Mouse (Mus musculus): ENCODE results near the gene Loxl3. TPM values are rescaled to one million over a fixed set of nuclear protein-coding genes. Genes with fewer than 3 reads are reported as not detected.

The Loxl3 gene
- total RNA-seq (2022): 1 to 10 TPM; 2.5 to 4.7 (median 3.2) TPM

DNA sequence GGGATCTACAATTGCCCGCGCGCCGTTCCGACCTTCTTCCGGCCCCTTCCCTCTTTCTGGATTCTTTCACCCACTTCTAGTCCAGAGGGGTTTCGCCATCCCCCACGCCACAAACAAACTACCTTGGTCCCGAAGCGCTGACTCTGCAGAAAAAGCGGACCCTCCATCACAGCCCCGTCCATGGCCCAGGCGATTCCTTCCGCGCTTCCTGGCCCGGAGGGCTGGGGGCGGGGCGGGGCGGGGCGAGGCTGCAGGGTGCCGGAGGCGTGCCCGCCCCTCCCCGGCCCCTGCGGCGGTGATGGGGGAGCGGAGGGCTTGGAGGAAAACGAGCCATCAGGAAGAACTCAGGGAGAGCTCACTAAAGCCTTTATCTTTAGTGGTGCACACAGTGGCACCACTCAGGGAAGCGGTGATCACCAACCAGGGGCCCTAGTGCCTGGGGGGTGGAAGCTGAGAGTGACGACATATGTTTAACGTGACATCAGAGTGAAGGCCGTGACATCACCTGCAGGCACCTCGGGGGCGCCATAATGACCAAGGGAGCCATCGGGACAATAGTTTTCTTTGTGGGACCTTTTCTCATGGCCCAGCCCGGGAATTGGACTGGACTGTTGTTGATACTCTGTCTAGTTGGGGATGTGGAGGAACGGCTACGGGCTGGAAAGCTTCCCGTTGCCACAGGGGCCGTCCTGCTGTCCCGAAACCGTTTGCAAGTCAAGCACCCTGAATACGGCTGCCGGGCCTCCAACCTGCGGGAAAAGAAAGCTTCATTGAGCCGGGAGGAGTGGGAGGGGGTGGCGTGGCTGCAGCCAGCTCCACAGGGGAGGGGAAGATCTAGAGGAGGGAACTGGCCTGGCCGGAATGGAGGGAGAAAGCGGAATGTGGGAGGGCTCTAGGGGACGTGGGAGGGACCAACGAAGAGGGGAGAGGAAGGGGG is at the start of gene Loxl3, which contains the start of gene Dok1:
Loxl3 (plus strand) TSS at position 925 of the 937 bp plus-strand sequence.
Dok1 (minus strand) TSS at position 223 of the 937 bp plus-strand sequence.
- DNase-seq (ENCODE audit: low spot score in 2 of 2): no peak

DNA sequence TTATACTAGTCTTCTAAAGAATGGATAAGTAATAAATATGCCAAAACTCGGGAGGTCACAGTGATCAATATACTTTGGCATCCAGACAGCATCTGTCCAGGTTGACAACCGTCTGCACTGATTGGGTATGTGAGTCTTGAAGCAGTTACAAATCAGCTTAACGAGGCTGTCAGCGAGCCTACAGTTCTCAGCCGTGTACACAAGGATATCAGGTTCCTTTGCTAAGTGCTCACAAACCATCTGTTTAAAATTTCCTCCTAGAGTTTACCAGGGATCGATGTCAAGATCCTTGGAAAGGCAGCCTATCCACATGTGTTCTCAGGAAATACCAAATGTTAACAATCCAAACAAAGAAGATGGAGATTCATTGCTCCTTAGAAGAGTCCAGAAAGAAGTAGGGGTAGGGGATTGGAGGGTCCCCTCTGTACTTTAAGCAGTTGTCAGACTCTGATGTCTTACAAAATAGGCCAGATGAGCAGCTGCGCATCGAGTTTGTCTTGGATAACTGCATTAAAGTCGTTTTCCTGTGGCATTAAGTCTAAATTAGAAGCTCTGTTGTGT is 46.5 kb upstream of the Loxl3 start:
- DNase-seq (ENCODE audit: low spot score in 2 of 2): no peak

DNA sequence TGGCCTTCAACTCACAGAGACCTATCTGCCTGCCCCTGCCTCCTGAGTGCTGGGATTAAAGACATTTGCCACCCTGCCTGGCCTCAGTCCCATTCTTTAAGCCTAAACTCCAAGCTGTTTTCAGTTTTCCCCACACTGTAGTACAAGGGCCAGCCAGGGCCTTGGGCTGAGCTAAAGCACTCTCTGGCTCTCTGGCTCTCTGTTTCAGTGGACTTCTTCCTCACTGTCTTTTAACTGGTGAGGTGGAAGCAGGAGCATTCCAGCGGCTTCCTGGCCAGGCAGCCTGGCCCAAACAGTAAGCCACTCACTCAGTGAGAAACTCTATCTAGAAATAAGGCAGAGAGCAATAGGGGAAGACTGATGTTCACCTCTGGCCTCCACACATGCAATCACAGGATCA is 40.3 kb upstream of the Loxl3 start:
- no peak for DNase-seq (ENCODE audit: low spot score in 2 of 2)

GRCm38 (mm10) chr6:82994372-82994771 is 39.6 kb upstream of the Loxl3 start:
- no peak for DNase-seq (ENCODE audit: low spot score in 2 of 2)

DNA sequence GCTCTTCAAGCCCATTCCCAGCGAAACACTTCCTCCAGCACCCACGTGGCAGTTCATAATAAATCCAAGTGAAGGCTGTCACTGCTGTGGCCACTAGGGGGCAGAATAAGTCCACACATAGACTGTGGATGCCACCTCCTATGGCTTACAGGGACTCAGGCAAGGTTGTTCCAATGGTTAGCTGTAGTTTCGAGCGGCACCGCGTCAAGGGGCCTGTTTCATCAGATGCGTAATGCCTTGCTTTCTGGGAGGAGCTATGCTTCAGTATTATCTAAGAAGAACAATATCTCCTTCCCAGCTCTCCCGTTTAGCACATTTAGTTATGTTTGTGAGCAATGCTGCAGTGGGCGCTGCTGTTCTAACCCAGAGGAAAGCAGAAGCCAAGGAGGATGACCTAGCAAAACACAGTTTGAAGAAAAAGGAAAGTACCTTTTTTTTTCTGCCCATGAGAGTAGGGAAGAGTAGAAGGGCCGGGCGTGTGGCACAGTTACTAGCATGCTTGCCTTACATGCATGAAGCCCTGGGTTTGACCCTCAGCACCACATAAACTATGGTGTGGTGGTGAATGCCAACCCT is 37.1 kb upstream of the Loxl3 start:
- peak; percentile 93 to 97 for DNase-seq (ENCODE audit: low spot score in 2 of 2)

- DNase-seq (ENCODE audit: low spot score in 2 of 2): no peak
These were observed 36.4 kb upstream of the Loxl3 start for GRCm38 (mm10) chr6:82997511-82998102.

- no peak for DNase-seq (ENCODE audit: low spot score in 2 of 2)
These were observed 35.6 kb upstream of the Loxl3 start for GRCm38 (mm10) chr6:82998326-82998725.

GRCm38 (mm10) chr6:82999986-83000385 is 34.0 kb upstream of the Loxl3 start:
- DNase-seq (ENCODE audit: low spot score in 2 of 2): no peak

DNA sequence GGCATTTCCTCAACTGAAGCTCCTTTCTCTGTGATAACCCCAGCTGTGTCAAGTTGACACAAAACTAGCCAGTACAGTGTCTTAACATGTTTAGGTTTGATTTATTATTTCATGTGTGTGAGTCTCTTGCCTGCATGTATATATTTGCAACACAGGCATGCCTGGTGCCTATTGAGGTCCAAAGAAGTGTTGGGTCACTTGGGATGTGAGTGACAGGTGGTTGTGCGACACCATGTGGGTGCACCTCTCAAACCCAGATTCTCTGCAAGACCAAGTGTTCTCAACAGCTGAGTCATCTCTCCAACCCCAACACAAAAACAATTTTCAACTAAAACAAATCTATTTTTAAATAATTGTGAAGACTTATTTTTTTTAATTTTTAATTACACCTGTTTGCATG is 30.9 kb upstream of the Loxl3 start:
- DNase-seq (ENCODE audit: low spot score in 2 of 2): no peak

DNA sequence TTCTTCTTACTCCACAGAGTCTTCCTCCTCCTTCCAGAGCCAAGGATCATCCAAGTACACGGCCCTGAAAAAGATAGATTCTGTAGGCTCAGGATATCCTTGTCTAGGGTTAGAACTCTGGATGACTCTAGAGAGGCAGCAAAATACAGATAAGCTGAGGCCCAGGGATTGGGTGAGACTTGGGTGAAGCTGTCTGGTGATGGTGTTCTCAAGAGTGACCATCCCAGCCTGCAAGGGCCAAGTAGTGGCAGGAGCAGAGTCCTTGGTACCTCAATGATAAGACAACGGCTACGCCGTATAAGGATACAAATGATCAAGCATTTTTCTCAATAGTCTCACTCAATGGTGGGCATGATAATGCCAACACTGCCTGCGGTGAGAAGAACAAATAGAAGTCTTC is 30.1 kb upstream of the Loxl3 start:
- no peak for DNase-seq (ENCODE audit: low spot score in 2 of 2)

GRCm38 (mm10) chr6:83004309-83004708 is 29.7 kb upstream of the Loxl3 start:
- no peak for DNase-seq (ENCODE audit: low spot score in 2 of 2)

- DNase-seq (ENCODE audit: low spot score in 2 of 2): no peak
These were observed 29.1 kb upstream of the Loxl3 start for GRCm38 (mm10) chr6:83004872-83005271.

DNA sequence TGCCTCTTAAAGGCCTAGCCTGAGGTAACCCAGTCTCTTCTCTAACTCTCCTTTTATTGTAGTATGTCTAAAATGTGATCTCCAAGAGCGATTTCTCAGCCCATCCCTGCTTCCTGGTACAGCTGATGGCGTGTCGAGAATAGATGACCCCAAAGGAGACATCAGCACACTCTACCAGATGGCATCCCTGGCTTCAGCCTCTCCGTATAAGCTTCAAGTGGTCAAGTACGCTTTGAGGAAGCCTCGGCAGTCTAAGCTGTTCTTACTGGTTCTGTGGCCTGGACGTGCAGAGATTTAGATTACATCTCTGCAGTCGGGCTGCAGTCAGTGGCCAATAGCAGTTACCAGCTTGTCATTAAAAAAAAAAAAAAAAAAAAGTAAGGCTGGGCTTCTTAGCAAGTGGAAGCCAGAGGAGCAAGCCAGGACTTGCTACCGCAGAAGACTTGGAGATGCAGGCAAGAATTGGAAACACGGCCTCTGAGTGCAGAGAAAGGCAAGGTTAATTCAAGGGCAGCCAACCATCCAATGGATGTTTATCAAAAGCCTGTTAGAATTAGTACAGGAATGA is 28.4 kb upstream of the Loxl3 start:
- no peak for DNase-seq (ENCODE audit: low spot score in 2 of 2)

- DNase-seq (ENCODE audit: low spot score in 2 of 2): no peak
These were observed 27.9 kb upstream of the Loxl3 start for GRCm38 (mm10) chr6:83006114-83006513.

- no peak for DNase-seq (ENCODE audit: low spot score in 2 of 2)
These were observed 25.3 kb upstream of the Loxl3 start for GRCm38 (mm10) chr6:83008659-83009058.

DNA sequence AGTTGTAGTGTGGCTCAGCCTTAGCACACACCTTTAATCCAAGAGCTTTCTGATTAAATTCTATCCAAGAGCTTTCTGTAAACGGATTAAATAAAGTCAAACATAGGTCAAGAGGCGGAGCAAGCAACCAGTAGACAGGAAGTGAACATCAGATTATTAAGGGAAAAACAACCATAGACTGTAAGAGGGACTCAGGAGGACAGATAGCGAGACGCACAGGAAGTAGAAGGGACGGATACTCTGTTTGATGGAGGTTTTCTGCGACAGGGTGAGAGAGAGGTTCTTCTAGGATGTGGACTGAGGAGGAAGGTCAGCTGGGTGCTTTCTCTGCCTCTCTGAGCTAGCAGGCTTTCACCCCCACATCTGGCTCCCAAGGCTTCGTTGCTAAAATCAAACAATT is 24.0 kb upstream of the Loxl3 start:
- no peak for DNase-seq (ENCODE audit: low spot score in 2 of 2)

- no peak for DNase-seq (ENCODE audit: low spot score in 2 of 2)
These were observed 22.7 kb upstream of the Loxl3 start for GRCm38 (mm10) chr6:83011255-83011654.

DNA sequence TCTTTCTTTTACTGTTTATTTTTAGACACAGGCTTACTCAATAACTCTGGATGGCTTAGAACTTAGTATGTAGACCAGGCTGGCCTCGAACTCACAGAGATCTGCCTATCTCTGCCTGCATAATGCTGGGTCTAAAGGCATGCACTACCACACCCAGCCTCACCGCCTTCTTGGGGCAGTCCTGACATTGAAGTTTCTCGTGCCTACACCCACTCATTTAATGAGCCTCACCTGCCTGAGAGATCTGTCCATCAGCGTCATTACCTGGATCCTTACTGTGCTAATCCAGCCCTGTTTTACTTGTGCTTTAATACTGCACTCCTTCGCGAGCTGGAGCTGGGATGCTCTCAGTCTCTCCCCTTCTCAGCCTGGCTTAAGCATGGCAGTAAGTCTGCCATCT is 22.2 kb upstream of the Loxl3 start:
- no peak for DNase-seq (ENCODE audit: low spot score in 2 of 2)

DNA sequence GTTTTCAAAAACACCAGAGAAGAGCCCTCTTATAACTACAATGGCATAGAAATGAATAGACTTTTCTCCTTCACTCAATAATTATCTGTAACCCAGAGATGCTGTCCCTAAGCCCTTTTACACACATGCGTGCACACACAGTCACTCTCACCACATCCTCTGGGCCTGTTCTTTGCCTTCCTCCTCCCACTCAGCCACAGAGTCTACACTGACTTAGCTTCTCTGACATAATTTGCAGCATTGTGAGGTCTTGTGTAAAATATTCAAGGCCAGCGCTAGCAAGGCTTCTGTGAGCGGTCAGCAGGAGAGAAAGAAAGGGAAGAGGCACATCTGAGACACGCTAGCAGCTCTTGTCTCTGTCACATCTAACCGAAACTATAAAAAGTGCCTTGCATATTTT is 20.5 kb upstream of the Loxl3 start:
- DNase-seq (ENCODE audit: low spot score in 2 of 2): no peak

DNA sequence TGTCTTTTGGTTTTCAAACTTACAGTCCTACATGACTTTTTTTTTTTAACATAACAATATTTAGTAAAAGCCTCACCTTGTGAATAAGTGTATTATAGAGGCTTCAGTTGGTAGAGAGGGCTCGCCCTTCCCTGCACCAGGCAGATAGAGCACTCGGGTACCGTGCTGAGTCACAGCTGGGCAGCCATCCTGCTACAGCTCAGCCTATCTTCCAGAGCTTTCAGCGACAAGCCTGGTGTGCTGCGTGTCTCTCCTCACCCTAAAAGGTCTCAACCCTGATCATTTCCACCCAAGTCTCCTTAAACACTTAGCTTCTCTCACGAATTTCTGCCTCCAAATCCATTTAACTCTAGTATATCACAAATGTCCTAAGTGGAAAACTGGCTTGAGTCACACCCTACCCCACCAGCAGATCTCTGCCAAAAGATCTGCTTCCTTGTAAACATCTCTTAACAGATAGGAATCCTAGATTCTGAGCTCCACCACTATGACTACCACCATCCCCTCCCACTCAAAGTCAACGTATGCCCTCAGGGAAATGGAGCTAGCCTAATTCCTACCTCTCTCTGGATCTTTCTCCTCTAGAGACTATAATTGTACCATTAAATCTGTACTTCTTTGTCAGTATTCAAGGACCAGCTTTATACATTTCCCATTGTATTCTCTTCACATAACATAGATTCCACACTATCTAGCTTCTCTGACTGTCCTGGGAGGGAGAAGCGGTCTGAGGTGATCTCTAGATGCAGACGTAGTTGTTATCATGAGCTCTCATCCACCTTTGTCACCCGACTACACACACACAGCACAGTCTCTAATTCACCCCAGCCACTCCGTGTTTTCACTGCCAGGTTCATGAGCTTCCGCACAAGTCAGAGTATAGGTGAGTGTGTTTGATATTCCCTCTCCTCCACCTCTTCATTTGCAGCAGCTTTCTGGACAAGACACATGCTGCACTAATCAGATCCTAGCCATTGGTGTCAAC is 19.2 kb upstream of the Loxl3 start:
- no peak for DNase-seq (ENCODE audit: low spot score in 2 of 2)

DNA sequence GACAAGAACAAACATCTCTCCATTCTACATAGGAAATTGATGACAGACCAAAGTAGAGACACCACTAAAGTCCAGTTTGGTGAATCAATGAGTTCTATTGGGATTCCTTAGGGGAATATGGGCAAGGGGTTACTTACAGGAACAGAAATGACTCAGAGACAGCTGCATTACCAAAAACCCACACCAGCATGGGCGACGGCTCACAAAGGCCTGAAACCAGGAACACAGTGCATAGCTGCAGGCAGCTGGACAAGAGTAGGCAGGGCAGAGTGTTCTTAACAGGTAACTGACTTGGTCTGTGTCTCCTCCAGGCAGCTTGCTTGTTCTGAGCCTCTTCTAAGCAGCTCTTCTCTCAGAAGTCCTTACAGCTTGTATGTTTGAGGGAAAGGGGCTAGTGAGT is 18.2 kb upstream of the Loxl3 start:
- no peak for DNase-seq (ENCODE audit: low spot score in 2 of 2)
